Mouse (Mus musculus) 416B (cell line): Measurements from ENCODE around the gene Trpm1.

Experiments used
- DNase-seq: peaks from one replicate; pipeline ENCODE4 v3.0.0; 2011; ENCODE audit warnings: low read depth

Gene Trpm1

GRCm38 (mm10) chr7:64289416-64289815 is 135.8 kb downstream of the Trpm1 start:
- no peak for DNase-seq

- DNase-seq: no peak
Observed at GRCm38 (mm10) chr7:64290431-64290830, 136.8 kb downstream of the Trpm1 start.

- DNase-seq: no peak
Observed at GRCm38 (mm10) chr7:64291722-64292121, 138.1 kb downstream of the Trpm1 start.

- DNase-seq: no peak
Observed at GRCm38 (mm10) chr7:64296286-64297010, 142.8 kb downstream of the Trpm1 start.

GRCm38 (mm10) chr7:64310241-64310640 is 156.6 kb downstream of the Trpm1 start:
- no peak for DNase-seq

- DNase-seq: no peak
Observed at GRCm38 (mm10) chr7:64310756-64311155, 157.1 kb downstream of the Trpm1 start.

GRCm38 (mm10) chr7:64312811-64313210 is 159.2 kb downstream of the Trpm1 start:
- no peak for DNase-seq
